Mouse (Mus musculus): ENCODE measurements at regions not wholly inside any gene's neighbourhood (a gene's known extent, or its start where the extent isn't known, plus 50 kb on each side); places are given as distances from the start of the nearest gene placed in this dataset.

DNA sequence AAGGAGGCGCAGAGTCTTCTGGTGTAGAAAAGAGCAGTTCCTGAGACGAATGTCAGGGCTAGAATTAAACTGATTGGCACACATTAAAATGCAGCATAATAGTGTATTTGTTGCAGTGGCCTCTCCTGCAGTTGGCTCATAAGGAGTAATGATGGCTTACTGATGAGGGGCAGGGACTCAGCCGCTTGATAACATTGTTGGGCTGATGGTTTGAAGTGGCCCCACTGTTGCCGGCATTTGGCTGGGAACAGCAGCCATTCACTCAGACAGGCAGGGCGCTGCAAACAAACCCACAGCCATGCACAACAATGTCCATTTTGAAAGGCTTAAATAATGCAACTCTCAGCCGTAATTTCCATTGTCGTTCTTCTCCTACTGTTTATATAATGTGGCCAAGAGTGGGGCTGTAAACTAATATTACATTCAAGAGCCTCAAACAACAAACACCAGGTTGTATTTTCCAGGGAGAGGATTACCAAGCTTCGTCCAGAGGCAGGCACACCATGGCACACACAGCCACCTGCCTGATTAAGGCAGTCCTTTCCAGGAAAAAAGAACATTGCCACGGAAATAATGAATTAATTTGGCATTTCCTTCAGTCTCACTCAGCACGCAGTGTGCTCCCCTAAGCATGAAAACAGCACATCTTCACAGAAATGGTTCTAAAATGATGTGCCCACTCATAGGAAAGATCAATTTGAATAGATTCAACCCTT is 374.1 kb downstream of the Nedd1 start:
- DNase-seq (ENCODE audit: low spot score in 2 of 2), result no peak
- intact Hi-C loops (cut with DNase I), result no loop called here

DNA sequence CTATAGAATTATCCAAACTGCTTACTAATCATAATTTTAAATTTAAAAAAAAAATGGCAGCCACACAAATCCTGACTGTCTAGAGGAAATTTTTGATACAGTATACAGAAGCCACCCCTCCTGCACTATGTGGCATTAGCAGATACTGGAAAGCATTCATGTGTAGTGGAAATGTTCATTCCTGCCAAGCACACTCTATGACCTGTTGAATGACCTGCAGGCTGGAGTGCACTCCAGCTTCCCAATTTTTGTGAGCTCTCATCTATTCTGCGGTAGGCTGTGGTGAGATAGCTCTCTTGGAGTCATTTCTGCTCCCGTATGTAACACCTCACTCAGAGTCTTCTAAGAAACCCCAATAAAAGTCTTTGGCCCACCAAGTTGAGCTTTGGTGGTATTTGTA is 382.5 kb downstream of the Nedd1 start:
- no peak for DNase-seq (ENCODE audit: low spot score in 2 of 2)
- intact Hi-C loops (cut with DNase I), result no loop called here

DNA sequence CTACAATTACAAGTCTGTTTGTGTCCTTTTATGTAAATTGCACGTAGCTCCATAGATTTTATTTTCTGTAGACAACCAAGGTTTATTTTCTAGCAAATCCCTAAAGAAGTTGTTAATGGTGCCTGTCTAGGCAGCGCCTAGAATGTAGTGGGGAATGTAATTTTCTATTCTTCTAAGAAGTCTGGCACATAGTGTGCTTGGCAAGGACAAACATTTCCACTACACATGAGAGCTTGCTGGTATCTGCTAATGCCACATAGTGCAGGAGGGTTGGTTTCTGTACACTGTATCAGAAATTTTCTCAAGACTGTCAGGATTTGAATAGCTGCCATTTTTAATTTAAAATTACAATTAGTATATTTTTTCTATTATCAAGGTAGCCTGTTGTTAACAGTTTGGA is 385.3 kb downstream of the Nedd1 start:
- no peak for DNase-seq (ENCODE audit: low spot score in 2 of 2)
- intact Hi-C loops (cut with DNase I), result no loop called here

DNA sequence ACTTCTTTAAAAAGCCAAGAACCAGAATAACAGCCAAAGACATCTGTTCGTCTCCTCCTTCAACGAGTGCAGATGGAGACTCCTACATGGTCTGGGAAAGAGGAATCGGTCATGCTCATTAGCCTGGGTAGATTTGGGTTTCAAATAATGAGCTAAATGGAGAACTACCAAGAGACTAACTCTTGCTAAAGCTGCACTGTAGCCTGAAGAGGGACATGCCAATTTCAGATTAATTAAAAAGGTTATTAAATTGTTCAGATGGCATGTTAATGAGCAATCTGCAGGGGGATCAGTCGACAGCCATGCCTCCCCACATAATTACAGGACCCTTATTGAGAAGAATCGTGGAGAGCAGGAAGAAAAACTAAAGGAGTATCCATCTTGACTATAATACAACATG is 386.1 kb downstream of the Nedd1 start:
- DNase-seq (ENCODE audit: low spot score in 2 of 2), result no peak
- intact Hi-C loops (cut with DNase I), result no loop called here

DNA sequence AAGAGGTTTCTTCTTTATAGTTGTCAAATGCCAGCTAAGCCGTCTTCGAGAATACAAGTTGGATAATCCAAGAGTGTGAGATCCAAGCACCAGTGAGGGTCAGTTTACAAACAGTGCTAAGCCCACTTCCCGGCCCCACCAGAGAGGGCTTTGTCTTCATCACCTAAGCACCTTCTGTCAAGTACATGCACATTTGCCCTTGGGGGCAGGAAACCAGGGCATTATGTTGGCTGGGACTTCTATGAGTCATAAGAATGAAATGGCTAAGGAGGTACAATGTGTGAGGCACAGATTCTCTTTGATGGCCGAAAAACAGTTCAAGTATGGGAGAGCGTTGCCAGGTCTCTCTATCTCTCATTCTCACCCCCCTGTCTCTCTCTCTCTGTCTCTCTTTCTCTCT is 387.1 kb downstream of the Nedd1 start:
- intact Hi-C loops (cut with DNase I), result no loop called here
- DNase-seq (ENCODE audit: low spot score in 2 of 2), result no peak

DNA sequence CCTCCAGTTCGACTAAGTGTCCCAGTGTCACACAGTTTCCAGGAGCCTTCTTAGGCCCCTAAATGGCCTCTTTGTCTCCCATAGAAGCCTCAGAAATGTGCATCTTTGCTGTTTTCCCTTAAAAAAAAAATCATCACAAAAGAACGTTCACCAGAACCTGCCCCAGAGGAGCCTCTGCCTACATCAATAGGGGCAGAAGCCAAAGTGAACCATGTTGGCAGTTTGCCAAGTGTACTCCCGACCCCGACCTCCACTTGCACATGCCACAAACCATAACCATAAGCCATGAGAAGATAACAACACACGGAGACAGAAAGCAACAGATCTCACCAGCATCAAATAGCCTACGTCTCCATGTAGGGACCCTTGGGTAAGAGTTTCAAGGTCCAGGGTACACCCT is 388.4 kb downstream of the Nedd1 start:
- DNase-seq (ENCODE audit: low spot score in 2 of 2), result no peak
- intact Hi-C loops (cut with DNase I), result no loop called here

DNA sequence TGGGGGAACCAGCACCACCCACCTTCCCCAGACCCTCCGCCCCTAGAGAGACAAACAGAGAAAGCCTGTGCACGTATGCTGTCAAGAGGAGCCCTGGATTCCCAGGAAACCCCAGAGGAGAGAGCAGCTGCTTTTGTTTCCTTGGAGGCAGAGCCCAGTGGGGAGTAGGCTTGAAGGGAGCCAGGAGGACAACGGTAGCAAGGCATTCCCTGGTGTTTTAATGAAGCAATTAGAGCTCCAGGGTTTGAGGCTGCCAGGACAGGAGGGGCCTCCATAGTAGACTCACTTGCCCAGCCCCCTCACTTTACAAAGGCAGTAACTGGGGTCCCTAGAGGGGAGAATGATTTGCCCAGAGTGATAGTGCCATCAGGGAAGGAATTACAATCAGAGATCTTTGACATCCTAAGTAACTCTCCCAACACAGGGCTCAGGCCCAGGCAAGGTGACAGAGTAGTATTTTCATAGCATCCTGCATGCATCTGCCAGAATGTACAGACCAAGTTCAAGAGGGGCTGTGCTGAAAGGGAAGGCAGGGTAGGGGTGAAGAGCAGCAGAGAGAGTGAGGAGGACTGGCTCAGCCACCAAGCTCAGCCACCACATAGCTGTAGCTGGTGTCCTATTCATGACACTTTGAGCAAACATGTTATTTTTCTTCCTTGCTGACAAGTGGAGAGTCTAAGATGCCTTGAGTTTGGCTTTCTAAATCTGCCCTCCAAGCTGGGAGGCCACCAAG is 389.0 kb downstream of the Nedd1 start:
- intact Hi-C loops (cut with DNase I), result no loop called here
- DNase-seq (ENCODE audit: low spot score in 2 of 2), result peak; percentile 10 to 38

DNA sequence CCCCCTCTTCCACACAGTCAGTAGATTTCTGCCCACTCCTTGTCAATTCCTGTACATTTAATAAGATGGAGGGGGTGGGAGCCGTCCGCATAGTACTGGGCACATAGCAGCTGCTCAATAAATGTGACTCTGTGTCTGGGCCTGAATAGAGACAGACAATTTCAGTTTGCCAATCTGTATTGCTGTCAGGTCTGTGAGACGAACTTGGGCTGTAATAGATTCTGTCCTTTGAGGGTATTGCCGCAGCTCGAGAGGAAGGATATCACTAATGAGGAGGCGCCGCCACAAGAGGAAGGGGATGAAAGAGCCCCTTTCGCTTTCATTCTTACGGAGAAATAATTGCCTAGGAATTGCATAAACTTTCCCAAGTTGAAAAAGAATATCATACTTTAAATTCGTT is 392.1 kb downstream of the Nedd1 start:
- no peak for DNase-seq (ENCODE audit: low spot score in 2 of 2)
- intact Hi-C loops (cut with DNase I), result no loop called here

DNA sequence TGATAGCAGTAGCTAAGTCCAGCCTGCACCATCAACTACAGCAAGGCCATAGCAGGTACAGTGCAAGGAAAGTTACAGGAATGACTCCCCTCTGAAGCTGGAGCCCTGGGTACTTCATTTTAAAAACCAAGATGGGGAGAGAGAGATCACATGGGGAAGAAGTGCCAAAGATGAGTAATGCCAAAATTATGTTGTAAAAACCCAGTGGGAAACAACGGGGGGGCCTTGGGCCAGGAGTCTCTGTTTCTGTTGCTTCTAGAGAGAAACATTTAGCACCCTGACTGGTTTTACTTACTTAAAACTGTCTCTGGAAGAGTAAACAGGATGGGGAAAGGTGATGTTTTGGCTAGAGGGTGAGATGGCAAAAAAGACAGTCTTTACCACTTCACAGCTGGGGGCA is 392.6 kb downstream of the Nedd1 start:
- intact Hi-C loops (cut with DNase I), result no loop called here

DNA sequence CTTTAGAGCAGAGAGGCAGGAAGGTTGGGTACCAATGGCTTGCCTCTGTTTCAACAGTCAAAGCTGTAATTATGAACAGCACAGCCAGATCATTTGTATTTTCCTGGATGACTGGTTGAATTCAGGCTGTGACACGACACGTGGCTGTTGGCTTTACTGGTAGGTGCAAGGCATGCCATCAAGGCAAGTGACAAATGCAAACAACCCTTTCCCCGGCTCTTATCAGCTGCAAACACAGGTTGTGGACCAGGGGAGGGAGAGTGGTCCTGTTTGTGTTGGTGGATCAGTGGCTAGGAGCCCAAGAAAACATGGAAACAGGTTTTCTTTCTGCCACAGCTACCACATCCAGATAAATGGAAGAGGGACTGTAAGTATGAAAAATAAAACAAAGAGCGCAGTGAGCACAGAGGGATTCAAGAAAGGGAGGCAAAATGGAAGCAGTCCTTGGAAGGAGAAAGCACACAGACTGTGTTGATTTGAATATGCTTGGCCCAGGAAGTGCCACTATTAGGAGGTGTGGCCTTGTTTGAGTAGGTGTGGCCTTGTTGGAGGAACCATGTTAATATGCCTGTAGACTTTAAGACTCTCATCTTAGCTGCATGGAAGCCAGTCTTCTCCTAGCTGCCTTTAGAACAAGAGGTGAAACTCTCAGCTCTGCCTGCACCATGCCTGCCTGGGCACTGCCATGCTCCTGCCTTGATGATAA is 396.8 kb downstream of the Nedd1 start:
- no peak for DNase-seq (ENCODE audit: low spot score in 2 of 2)
- intact Hi-C loops (cut with DNase I), result no loop called here

More for the DNA sequence above, 392.6 kb downstream of the Nedd1 start:
- no peak for DNase-seq (ENCODE audit: low spot score in 2 of 2)

DNA sequence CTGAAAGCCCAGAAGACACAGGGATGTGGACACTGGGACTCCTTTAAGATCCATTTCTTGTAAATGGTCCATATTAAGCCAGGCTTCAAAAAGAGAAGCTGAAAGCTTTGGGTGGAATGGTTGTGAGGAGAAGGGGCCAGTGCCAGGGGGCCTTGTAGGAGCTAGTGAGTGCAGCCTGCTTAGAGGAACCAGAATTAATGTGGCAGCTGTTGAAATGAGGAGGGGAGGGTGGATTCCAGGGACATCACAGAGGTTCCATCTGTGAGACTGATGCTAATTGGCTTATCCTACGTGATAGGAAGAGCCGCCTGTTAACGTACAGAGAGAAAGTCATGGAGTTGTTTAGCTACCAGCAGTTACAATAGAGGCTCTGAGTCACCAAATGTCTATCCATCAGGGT is 407.6 kb downstream of the Nedd1 start:
- intact Hi-C loops (cut with DNase I), result no loop called here
- DNase-seq (ENCODE audit: low spot score in 2 of 2), result no peak

DNA sequence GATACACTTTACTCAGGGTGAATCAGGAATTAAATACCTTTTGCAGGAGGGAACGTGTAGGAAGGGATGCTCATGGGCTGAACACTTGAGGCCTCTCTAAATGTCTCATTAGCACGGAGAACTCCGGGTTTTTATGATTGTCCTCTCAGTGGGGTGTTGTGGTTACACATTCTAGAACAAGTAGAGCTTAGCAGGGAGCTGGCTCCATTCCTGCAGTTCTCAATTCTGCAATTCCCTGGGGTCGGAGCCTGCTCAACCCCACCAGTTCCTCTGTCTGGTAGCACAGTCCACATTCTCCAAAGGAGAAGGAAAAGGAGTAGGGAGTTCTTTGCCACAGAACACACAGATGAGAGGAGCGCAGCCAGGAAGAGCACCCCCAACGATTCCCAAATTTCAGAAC is 409.9 kb downstream of the Nedd1 start:
- intact Hi-C loops (cut with DNase I), result no loop called here
- DNase-seq (ENCODE audit: low spot score in 2 of 2), result no peak

DNA sequence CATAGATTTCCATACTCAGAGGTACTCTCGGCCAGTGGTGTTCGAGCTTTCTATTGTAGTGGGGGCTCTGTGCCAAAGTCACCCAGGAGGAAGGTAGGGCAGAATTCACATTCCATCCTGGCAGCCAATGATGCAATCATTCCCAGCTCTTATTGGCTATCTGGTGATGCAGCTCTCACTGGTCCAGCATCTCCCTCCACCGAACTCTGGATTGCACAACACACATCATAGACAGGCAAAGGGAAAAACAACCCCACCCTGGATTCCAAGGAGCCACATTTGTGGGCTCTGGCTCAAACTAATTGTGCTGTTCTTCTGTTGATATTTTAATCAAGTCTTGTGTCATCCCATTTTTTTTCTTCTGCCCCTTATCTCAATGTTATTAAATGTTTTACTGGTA is 413.6 kb downstream of the Nedd1 start:
- intact Hi-C loops (cut with DNase I), result loop anchor here (2.0 to 5.0 kb wide), 2 partner anchors 344 to 709 kb away; no protein-coding TSS in a partner anchor
- DNase-seq (ENCODE audit: low spot score in 2 of 2), result no peak

DNA sequence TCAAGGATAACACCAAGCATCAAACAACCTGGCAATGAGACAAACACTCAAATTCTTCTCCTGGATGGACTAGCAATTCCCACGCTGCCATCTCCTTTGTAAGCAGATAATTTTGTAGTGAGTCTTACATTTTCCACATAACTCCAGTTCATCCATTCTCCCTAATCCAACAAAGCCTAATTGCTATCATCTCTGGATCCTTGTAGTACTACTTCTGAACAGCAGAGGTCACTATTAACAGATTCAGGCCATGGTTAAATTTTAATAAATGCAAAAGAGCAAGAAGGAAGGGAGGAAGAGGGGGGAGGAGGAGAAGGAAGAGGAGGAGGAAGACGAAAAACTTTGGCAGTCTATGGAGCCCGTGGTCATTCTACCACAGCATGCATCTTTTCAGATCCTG is 414.4 kb downstream of the Nedd1 start:
- intact Hi-C loops (cut with DNase I), result loop anchor here (2.0 to 5.0 kb wide), 2 partner anchors 345 to 709 kb away; no protein-coding TSS in a partner anchor
- peak; percentile 15 to 61 for DNase-seq (ENCODE audit: low spot score in 2 of 2)

DNA sequence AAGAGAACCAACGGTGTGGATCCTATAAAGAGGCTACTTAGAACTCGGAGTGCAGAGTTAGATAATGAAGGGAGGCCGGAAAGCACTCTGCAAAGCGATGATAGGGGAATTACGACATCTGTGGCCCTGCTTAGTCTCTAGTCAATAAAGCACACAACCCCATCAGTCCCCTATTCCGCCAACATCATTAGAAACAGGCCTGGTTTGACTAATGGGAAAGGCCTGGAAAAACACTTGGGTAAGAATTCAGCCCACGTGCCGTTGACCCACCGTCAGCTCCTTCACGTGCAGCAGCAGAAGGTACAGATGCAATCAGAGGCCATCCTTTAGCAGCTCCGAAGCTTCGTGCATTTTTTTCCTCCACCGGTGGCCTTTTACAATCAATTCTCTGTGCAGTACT is 423.5 kb downstream of the Nedd1 start:
- intact Hi-C loops (cut with DNase I), result no loop called here
- DNase-seq (ENCODE audit: low spot score in 2 of 2), result no peak

DNA sequence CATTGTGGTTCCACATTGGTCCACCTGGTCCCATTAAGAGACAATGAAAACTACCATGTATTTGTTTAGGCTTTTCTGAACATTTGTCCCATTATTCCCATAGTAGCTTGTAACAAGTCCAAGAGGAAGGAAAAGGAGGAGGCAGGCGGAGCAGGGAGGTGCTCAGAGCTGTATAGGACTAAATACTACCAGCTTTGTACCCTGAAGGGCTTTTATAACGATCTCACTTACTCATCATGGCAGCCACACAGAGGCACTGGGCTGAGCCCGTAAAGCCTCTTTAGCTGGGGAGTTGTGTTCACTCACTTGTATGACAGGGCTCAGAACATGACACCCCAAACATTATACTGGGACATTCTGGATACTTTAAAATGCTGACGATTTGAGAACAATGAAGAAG is 425.4 kb downstream of the Nedd1 start:
- intact Hi-C loops (cut with DNase I), result no loop called here
- DNase-seq (ENCODE audit: low spot score in 2 of 2), result no peak

DNA sequence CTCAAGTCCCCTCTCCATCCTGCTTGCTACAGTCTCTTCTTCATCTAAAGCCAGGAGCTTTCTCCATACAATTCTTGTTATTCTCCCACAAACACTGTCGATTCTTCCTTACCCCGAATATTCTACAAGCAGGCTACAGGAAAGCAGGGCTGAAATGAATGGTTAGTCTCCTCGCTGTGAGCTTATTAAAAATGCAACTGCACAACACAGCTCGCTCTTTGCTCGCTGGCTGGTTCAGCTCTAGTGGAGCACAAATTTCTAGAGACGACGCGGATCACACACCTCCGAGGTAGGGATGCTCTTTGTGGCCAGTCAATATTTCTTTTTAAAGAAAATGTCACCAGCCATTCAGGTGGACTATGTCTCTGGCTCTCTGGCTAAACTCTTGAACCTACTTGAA is 425.9 kb downstream of the Nedd1 start:
- intact Hi-C loops (cut with DNase I), result no loop called here
- DNase-seq (ENCODE audit: low spot score in 2 of 2), result no peak

DNA sequence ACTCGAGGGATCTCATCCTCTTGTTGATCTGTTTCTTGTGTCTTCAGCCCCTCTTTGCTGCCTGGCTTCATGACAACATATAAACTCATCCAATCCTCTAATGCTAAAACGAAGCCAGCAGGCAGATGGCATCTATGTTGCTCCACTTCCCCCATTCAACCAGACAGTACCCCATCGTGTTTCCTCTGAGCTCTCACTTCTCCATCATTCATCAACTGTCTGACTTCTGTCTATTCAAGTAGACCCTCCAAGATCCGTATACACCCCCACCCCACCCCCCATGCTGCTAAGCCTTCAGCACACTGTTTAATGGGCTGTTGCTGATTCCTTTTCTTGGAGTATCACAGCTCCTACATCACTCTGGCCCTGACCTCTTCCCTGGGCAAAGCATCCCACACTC is 429.0 kb downstream of the Nedd1 start:
- intact Hi-C loops (cut with DNase I), result no loop called here
- no peak for DNase-seq (ENCODE audit: low spot score in 2 of 2)

DNA sequence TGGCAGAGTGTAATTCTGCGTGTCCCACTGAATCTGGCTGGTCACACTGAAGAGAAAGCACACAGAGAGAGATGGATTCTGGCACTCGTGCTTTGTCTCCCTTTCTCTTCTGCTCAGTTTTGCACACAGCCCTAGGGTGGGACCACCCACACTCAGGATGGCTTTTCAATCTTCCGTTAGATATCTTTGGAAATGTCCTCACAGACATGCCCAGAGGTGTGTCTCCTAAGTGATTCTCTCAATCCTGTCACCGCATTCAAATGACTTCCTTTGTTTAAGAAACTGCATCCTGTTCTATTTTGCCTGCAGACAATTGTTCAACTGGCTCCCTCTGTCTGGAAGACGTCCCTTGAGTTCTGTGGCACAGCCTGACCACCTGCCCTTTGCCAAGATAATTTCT is 433.0 kb downstream of the Nedd1 start:
- intact Hi-C loops (cut with DNase I), result no loop called here
- no peak for DNase-seq (ENCODE audit: low spot score in 2 of 2)

DNA sequence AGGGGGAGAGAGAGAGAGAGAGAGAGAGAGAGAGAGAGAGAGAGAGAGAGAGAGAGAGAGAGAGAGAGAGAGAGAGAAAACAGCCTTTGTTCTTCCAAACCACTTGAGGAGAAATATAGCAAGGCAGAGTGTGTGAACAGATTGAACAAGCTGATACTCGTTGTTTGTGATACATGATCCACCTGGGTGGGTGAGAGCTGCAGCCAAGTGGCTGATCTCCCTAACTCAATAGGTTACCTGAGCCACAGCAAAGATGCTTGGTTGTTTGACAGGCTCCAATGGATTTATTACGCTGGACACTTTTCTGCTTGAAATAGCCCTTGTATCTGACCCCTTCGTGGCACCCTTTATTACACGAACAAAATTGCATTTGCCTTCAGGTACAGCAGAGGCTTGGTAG is 438.0 kb downstream of the Nedd1 start:
- DNase-seq (ENCODE audit: low spot score in 2 of 2), result no peak
- intact Hi-C loops (cut with DNase I), result no loop called here

DNA sequence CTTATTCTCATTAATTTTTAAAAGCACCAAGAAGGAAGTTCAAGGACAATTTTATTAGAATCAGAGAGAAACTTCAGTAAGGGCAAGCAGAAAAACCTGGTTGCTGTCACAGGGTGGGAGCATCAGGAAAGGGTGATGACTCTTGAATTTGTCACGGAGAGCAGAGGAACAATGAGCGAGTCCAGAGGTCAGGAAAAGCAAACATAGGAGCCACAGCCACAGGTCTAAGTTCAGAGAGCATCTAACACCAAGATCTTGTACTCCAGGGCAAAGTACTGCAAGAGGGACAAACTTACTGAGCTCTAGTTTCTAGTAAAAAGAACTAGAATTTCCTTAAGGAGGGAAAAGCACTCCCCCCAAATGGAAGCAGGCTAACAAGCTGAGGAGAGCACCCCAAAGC is 444.2 kb downstream of the Nedd1 start:
- intact Hi-C loops (cut with DNase I), result no loop called here
- no peak for DNase-seq (ENCODE audit: low spot score in 2 of 2)
